Mouse (Mus musculus) limb, embryonic 12.5 days (tissue): Measurements from ENCODE around the gene Hist1h1e. TPM values are rescaled to one million over a fixed set of nuclear protein-coding genes. Genes with fewer than 3 reads are reported as not detected.
"Not testable (repeated sequence)": the region's sequence is repeated elsewhere in the genome, so short reads cannot be mapped to it uniquely, and the experiment has no call there.

Experiments used
- ATAC-seq: fragments of 200-750 bp; cut with Nextera tagmentation; 2 replicates; pipeline ENCODE4 v1.8.0; 2017; ENCODE audit warnings: low read depth, moderate TSS enrichment; ENCODE audit not compliant: insufficient number of reproducible peaks, insufficient read depth, low FRiP score, low TSS enrichment
- H3K27ac ChIP-seq: fragments of 300-500 bp; sonication (generic); 2 replicates; pipeline ENCODE4 v1.5.1; 2016; ENCODE audit warnings: mild to moderate bottlenecking, moderate library complexity
- H3K27me3 ChIP-seq: fragments of 300-500 bp; sonication (generic); 2 replicates; pipeline ENCODE4 v1.6.1; 2016; ENCODE audit warnings: mild to moderate bottlenecking, moderate library complexity
- H3K36me3 ChIP-seq: fragments of 300-500 bp; sonication (generic); 2 replicates; pipeline ENCODE4 v1.6.1; 2016; ENCODE audit warnings: mild to moderate bottlenecking, moderate library complexity
- H3K4me1 ChIP-seq: fragments of 300-500 bp; sonication (generic); replicated peaks from 2 replicates; pipeline ENCODE4 v1.6.1; 2016
- H3K4me2 ChIP-seq: fragments of 300-500 bp; sonication (generic); 2 replicates; pipeline ENCODE4 v1.6.1; 2016; ENCODE audit warnings: mild to moderate bottlenecking, moderate library complexity
- H3K4me3 ChIP-seq: fragments of 300-500 bp; sonication (generic); replicated peaks from 2 replicates; pipeline ENCODE4 v1.5.1; 2016; ENCODE audit warnings: mild to moderate bottlenecking
- H3K9ac ChIP-seq: fragments of 300-500 bp; sonication (generic); replicated peaks from 2 replicates; pipeline ENCODE4 v1.6.1; 2016; ENCODE audit warnings: mild to moderate bottlenecking, moderate library complexity
- H3K9me3 ChIP-seq: fragments of 300-500 bp; sonication (generic); 2 replicates; pipeline ENCODE4 v1.6.1; 2016; ENCODE audit warnings: mild to moderate bottlenecking, moderate library complexity
- WGBS: fragments of 180-500 bp; shearing (Covaris S2); methylation state at CpG from one replicate; pipeline ENCODE4 v1.1.7; 2016; 5-methylcytosine and 5-hydroxymethylcytosine counted together
- polyA plus RNA-seq: library from polyadenylated mRNA; unstranded; fragments of >200 nt; fragmentation: Nextera tagmentation; extraction: Ambion mirVana; gene quantifications from 2 replicates; pipeline ENCODE4 v1.2.1, GENCODE M21; 2016

Hist1h1e gene
- polyA plus RNA-seq, 1 experiment from 2014 or later = 30.8 TPM

DNA sequence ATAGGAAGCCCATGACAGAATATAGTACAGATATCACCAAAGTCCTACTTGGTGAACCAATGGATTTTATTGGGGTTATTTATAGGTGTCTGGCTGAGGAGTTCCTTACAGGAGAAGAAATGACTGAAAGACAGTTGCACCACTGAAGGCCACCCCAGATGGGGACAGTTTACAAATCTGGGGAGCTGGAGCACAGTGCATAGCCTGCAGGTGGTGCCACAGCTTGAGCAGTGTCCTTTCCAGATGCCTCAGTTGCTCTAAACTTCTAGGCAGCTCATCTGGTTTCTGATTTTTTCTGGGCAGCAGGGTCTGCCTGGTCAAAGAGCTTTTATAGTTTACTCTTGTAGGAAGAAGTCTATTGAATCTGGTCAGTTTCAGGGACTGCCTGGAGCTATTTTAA, 12.5 kb downstream of the Hist1h1e start:
- Histone ChIP-seq H3K9ac (no peak overlapping the region), H3K4me1 (no peaks in the 10 kb centered on the region), H3K36me3 (no peaks in the 10 kb centered on the region), H3K9me3 (no peaks in the 10 kb centered on the region), H3K4me3 (no peak overlapping the region), H3K4me2 (no peak overlapping the region), H3K27me3 (no peaks in the 10 kb centered on the region), H3K27ac (no peak overlapping the region)
- ATAC-seq = no peak

DNA sequence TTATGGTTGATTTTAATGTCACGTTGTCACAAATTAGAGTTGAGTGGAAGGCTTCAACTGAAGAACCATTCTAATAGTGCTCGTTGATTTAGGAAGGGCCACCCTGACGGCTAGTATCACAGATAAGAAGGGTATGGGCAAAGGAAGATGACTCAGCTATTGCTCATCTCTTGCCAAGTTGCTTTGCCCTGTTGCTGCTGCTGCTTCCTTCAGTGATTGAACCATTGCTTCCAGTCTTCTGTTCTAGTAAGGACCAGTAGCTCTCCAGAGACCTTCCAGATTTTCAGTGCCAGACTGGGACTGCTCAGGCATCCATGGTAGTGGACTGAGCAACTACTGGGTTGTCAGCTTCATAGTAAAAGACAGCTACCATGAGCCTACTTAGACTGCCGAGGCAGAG, 13.1 kb downstream of the Hist1h1e start:
- Histone ChIP-seq H3K4me3 (no peak overlapping the region), H3K4me2 (no peak overlapping the region), H3K9ac (no peak overlapping the region), H3K9me3 (no peaks in the 10 kb centered on the region), H3K36me3 (no peaks in the 10 kb centered on the region), H3K4me1 (no peaks in the 10 kb centered on the region), H3K27ac (no peak overlapping the region), H3K27me3 (no peaks in the 10 kb centered on the region)
- WGBS = 90% methylated on average over 4 of the region's 4 CpGs
- ATAC-seq = no peak

DNA sequence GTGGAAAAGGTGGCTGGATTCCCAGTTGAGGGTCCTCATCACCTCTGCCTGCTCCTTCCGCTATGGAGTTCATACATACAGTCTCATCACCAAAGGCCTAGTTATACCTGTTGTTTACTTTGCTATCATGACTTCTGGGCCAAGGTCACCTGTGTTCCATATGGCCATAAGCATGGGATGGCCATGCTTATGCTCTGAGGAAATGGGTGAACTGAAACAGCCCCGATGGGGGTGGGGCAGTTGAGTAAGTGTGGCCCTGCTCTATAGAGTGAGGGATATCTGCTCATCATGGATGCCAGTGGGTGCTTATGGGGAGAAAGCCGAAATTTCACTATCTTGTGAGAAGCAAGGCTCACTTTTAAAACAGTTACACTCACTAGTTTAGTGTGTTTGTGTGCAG, 17.3 kb downstream of the Hist1h1e start:
- Histone ChIP-seq H3K9me3 (no peaks in the 10 kb centered on the region), H3K9ac (no peak overlapping the region), H3K36me3 (no peaks in the 10 kb centered on the region), H3K27ac (no peak overlapping the region), H3K4me3 (no peak overlapping the region), H3K4me2 (no peak overlapping the region), H3K27me3 (no peaks in the 10 kb centered on the region), H3K4me1 (no peaks in the 10 kb centered on the region)
- ATAC-seq = no peak
- 88% methylated on average over 3 of the region's 3 CpGs for WGBS

DNA sequence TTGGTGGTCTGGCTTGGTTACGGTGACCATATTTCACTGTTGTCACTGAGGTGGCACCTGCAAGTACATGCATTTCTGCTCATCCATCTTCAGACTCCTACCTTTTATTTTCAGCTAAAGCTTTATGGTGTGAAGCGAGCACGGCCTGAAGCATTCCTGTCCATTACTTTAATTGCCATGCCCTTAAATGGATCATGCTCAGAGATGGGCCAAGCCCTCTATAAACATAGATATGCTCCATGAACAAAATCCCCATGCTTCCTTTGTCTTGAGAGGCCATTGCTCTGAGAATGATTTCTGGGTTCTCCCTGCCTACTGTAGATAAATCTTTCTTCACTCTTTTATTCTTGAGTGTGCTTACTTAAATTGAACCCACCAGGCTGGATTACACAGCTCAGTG, 17.9 kb downstream of the Hist1h1e start:
- H3K4me2 ChIP-seq = no peak overlapping the region
- 88% methylated on average over 3 of the region's 3 CpGs for WGBS

DNA sequence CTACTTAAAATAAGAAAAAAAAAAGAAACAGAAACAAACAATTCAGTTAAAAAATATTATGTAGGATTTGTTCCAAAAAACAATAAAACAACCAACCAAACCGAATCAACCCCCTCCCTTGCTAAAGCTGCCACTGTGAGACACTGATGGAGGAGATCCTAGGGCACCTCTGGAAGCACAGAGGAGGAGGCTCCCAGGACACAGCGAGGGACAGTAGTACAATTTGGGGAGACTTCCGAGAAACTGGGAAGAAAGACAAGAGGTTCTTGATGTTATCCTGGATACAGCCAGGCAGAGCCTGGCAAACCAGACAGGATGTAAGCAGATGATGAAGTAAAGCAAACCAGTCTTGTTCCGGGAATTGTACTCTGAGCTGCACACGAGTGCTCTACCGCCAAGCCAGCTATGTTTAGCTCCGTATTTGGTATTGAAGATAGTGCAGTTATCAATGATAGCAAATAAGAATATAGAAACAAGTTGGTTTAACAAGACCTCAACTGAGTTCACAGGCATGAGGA, 19.1 kb downstream of the Hist1h1e start:
- Histone ChIP-seq H3K27me3 (no peaks in the 10 kb centered on the region), H3K4me2 (no peak overlapping the region), H3K4me1 (no peaks in the 10 kb centered on the region), H3K4me3 (no peak overlapping the region), H3K9ac (no peak overlapping the region), H3K36me3 (no peaks in the 10 kb centered on the region), H3K27ac (no peak overlapping the region), H3K9me3 (no peaks in the 10 kb centered on the region)
- WGBS = 87% methylated on average over 7 of the region's 7 CpGs
- no peak for ATAC-seq

More for the DNA sequence above, 17.9 kb downstream of the Hist1h1e start:
- Histone ChIP-seq H3K4me1 (no peaks in the 10 kb centered on the region), H3K27me3 (no peaks in the 10 kb centered on the region), H3K9me3 (no peaks in the 10 kb centered on the region), H3K9ac (no peak overlapping the region), H3K27ac (no peak overlapping the region), H3K36me3 (no peaks in the 10 kb centered on the region), H3K4me3 (no peak overlapping the region)
- ATAC-seq = no peak

DNA sequence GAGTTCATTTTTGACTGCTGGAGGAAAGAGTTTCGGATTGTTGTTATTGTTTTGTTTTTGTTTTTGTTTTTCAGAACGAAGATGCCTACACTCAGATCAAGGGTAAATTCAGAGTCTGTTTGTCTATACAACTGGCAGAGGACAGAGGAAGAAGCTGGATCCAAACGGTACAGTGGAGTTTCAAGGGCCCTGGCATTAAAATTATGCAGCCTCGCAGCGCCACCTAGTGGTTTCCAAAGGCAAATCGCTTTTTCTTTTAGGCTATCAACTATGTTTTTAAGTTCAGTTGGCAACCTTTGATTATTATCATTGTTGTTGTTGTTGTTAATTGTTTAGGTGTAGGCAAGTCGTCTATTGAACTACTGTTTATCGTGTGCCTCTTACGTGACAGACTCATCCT, 24.4 kb downstream of the Hist1h1e start:
- no peak overlapping the region for H3K4me2 ChIP-seq
- ATAC-seq = no peak
- no peak overlapping the region for H3K27ac ChIP-seq
- H3K4me3 ChIP-seq = no peak overlapping the region
- no peaks in the 10 kb centered on the region for H3K36me3 ChIP-seq
- WGBS = 7% methylated on average over 9 of the region's 9 CpGs
- H3K27me3 ChIP-seq = no peaks in the 10 kb centered on the region
- peaks cover 4% of the 10 kb centered on the region; the same call in 1 of the 2 replicates for H3K4me1 ChIP-seq
- no peak overlapping the region for H3K9ac ChIP-seq
- H3K9me3 ChIP-seq = no peaks in the 10 kb centered on the region

DNA sequence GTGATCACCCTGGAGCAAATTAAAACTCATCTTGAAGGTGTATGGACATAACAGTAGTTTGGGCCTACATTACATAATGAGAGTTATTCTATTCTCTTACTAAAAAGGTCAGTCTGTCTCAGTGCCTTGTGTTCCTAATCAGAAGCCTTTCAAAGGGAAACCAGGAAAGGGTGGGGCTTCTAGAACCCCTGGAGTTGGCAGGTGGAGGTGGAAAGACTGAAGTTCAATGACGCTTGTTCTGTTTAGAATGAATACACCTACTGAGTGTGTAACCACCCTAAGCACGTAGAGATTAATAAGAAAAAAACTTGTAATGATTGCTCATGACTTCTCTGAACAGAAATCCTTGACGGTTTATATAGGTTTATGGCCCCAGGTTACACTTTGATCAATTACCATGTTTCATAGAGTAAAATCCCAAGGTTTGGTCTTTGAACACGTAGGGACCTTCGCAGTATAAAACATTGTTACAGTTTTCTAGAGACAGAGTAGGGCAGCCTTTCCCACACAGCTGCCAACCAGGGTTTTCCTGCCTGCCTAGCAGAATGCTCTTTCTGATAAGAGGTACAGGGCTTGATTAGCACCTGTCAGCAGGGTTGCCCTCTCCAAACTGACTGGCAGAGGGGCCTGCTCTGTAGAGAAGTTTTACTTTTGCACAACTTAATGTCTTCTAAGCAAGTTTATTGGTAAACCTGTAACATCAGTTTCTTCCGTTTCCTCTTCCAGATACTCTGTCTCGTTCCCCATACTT, 26.6 kb downstream of the Hist1h1e start:
- H3K4me3 ChIP-seq = no peak overlapping the region
- H3K4me1 ChIP-seq = peaks cover 5% of the 10 kb centered on the region; the same call in 1 of the 2 replicates
- no peaks in the 10 kb centered on the region for H3K9me3 ChIP-seq
- no peak overlapping the region for H3K4me2 ChIP-seq
- no peak for ATAC-seq
- no peaks in the 10 kb centered on the region for H3K36me3 ChIP-seq
- H3K9ac ChIP-seq = no peak overlapping the region; the same call in 1 of the 2 replicates
- H3K27ac ChIP-seq = no peak overlapping the region
- H3K27me3 ChIP-seq = no peaks in the 10 kb centered on the region
- 78% methylated on average over 7 of the region's 7 CpGs for WGBS

DNA sequence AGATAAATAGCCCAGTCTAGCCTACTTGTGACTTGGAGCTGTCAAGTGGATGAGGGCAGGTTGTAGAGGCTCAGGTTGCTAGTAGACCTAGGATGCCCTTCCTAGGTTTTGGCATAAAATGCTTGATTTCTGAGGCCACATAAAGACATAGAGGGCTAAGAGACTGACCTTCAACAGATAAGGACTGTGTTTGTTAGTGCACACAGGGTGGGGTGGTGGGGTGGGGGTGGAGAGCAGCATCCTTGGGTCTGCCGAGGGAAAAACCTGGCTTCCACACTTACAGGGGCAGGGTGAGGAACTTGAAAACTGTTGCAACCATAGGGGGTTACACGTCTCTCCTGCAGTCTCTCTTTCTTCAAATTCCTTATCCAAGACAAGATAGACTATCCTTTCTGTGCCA, 27.2 kb downstream of the Hist1h1e start:
- Histone ChIP-seq H3K9me3 (no peaks in the 10 kb centered on the region), H3K4me3 (no peak overlapping the region), H3K9ac (no peak overlapping the region), H3K4me1 (peaks cover 5% of the 10 kb centered on the region; the same call in 1 of the 2 replicates), H3K27ac (no peak overlapping the region), H3K27me3 (no peaks in the 10 kb centered on the region), H3K4me2 (no peak overlapping the region), H3K36me3 (no peaks in the 10 kb centered on the region)
- 63% methylated on average over 2 of the region's 2 CpGs for WGBS
- ATAC-seq = no peak

DNA sequence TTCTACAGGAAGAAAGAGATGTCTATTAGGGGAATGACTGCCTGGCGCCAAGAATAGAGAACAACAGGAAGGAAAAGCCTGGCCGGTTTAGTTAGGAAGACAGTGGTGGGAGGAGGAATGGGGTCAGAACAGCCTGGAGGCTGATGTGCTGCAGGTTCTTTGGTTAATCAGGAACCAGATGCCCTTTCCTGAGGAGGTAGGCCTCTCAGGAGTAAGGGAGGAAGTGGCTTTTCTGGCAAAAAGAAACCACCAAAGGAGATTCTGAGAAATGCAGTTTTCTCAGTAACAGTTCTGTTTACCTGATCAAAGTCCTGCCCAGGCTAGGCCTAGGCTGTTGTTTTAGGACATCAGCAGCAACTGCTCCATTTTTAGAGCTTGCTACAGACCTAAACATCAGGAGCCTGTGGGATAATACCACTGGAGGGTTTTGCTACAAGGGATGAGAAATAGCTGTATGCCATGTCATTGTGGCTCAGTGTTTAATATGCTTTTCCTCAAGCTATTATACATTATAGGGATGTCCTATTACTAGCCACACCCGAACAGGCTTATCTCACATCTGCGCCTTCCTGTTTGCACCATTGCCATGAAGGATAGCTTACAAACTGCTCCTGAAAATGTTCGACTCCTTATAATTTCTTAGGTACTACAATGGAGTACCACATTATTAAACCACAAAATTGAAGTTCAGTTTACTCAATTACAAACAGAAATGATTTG, 29.1 kb downstream of the Hist1h1e start:
- Histone ChIP-seq H3K27ac (peak overlapping the region; percentile 71), H3K27me3 (no peaks in the 10 kb centered on the region), H3K36me3 (no peaks in the 10 kb centered on the region), H3K9me3 (no peaks in the 10 kb centered on the region), H3K4me2 (no peak overlapping the region), H3K9ac (no peak overlapping the region), H3K4me1 (peaks cover 5% of the 10 kb centered on the region; the same call in 1 of the 2 replicates), H3K4me3 (no peak overlapping the region)
- WGBS = 66% methylated on average over 5 of the region's 5 CpGs
- ATAC-seq = no peak

DNA sequence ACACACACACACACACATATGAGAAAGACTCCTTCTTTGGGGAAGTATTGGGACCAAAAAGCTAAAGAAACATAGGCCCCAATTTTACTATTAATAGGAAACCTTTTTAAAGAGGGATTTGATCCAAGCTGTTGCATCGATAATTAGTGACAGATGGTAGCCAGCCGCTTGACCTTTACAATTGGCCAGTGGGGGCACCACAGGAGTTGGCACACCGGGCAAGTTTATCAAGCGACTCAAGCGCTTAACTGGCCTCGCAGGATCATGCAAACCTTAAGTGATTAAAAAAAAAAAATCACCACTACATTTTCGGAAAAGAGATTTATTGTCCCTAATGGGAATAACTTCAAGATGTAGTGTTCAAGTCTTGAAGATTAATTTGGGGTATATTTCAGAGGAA, 29.7 kb downstream of the Hist1h1e start:
- no peaks in the 10 kb centered on the region for H3K36me3 ChIP-seq
- peaks cover 5% of the 10 kb centered on the region; the same call in 1 of the 2 replicates for H3K4me1 ChIP-seq
- H3K4me3 ChIP-seq = no peak overlapping the region
- WGBS = 57% methylated on average over 7 of the region's 7 CpGs
- peak overlapping the region; percentile 71; the same call in 1 of the 2 replicates for H3K27ac ChIP-seq
- no peak overlapping the region for H3K4me2 ChIP-seq
- no peaks in the 10 kb centered on the region for H3K9me3 ChIP-seq
- ATAC-seq = no peak
- no peak overlapping the region for H3K9ac ChIP-seq
- H3K27me3 ChIP-seq = no peaks in the 10 kb centered on the region

DNA sequence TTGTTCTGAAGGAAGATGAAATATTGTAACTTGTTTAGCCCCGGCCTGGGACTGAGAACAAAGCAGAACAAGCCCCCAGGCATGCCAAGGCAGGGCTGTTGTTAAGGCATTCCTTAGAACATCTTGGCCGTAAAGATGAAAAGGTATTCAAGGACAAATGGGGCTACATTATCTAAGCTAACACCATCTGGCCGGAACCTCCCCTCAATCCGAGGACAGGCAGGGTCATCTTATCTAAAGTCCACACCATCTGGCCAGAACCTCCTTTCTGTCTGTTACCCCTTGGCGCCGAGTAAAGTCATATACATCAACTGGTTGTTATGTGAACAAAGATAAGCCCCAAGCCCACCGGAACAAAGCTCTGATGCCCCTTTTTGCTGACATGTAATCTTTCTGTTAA, 30.5 kb downstream of the Hist1h1e start:
- H3K4me1 ChIP-seq, H3K4me3 ChIP-seq, H3K4me2 ChIP-seq, H3K9ac ChIP-seq, H3K36me3 ChIP-seq, H3K27me3 ChIP-seq, ATAC-seq, H3K9me3 ChIP-seq, H3K27ac ChIP-seq: not testable (repeated sequence)
- 88% methylated on average over 7 of the region's 7 CpGs for WGBS
